Mouse (Mus musculus) hindbrain, postnatal 0 days (tissue): ENCODE measurements around the gene Gpr132. TPM values are rescaled to one million over a fixed set of nuclear protein-coding genes. Genes with fewer than 3 reads are reported as not detected.

ENCODE experiments used
- ATAC-seq: fragments of 200-750 bp; cut with Nextera tagmentation; 2 replicates; pipeline ENCODE4 v1.8.0; 2017; ENCODE audit warnings: mild to moderate bottlenecking, moderate TSS enrichment, moderate library complexity
- DNase-seq: peaks from one replicate; pipeline ENCODE4 v3.0.0-alpha.2; 2015; ENCODE audit warnings: low spot score
- H3K27ac ChIP-seq: fragments of 300-500 bp; sonication (generic); 2 replicates; pipeline ENCODE4 v1.5.1; 2014; ENCODE audit warnings: mild to moderate bottlenecking
- H3K27me3 ChIP-seq: fragments of 300-500 bp; sonication (generic); 2 replicates; pipeline ENCODE4 v1.6.1; 2014; ENCODE audit warnings: low read length, mixed read lengths; ENCODE audit not compliant: insufficient read depth
- H3K36me3 ChIP-seq: fragments of 300-500 bp; sonication (generic); 2 replicates; pipeline ENCODE4 v1.6.1; 2014; ENCODE audit warnings: low read length, mixed read lengths; ENCODE audit not compliant: insufficient read depth
- H3K4me1 ChIP-seq: fragments of 300-500 bp; sonication (generic); 2 replicates; pipeline ENCODE4 v1.6.1; 2014; ENCODE audit warnings: antibody characterized with exemption, low read length, mixed read lengths; ENCODE audit not compliant: insufficient read depth
- H3K4me2 ChIP-seq: fragments of 300-500 bp; sonication (generic); 2 replicates; pipeline ENCODE4 v1.6.1; 2014; ENCODE audit warnings: low read depth, mild to moderate bottlenecking, low read length, moderate library complexity, mixed read lengths
- H3K4me3 ChIP-seq: fragments of 300-500 bp; sonication (generic); 2 replicates; pipeline ENCODE4 v1.5.1; 2014; ENCODE audit warnings: low read length
- H3K9ac ChIP-seq: fragments of 300-500 bp; sonication (generic); replicated peaks from 2 replicates; pipeline ENCODE4 v1.6.1; 2014; ENCODE audit warnings: mild to moderate bottlenecking, low read length, moderate library complexity, mixed read lengths
- H3K9me3 ChIP-seq: fragments of 300-500 bp; sonication (generic); 2 replicates; pipeline ENCODE4 v1.6.1; 2016; ENCODE audit warnings: low read length, mixed read lengths
- CTCF ChIP-seq: IDR thresholded peaks from 2 replicates; pipeline ENCODE4 v1.5.1; 2016; ENCODE audit warnings: antibody characterized with exemption, control low read depth, low read depth
- WGBS: fragments of 180-500 bp; shearing (Covaris S2); extraction: QIAGEN DNeasy Blood & Tissue Kit; methylation state at CpG from one replicate; pipeline ENCODE4 v1.1.7; 2014; 5-methylcytosine and 5-hydroxymethylcytosine counted together
- polyA plus RNA-seq: library from polyadenylated mRNA; unstranded; fragments of >200 nt; fragmentation: Nextera tagmentation; extraction: Ambion mirVana; gene quantifications from 2 replicates; pipeline ENCODE4 v1.2.1, GENCODE M21; 2015
- total RNA-seq: library from RNA; depleted of rRNA; stranded (reverse); fragments of >200 nt; gene quantifications from 2 replicates; pipeline ENCODE4 v1.2.3, GENCODE M21; 2014

Gene Gpr132
- total and polyA plus RNA-seq, 2 experiments from 2014 or later = 0.05 to 0.10 TPM

DNA sequence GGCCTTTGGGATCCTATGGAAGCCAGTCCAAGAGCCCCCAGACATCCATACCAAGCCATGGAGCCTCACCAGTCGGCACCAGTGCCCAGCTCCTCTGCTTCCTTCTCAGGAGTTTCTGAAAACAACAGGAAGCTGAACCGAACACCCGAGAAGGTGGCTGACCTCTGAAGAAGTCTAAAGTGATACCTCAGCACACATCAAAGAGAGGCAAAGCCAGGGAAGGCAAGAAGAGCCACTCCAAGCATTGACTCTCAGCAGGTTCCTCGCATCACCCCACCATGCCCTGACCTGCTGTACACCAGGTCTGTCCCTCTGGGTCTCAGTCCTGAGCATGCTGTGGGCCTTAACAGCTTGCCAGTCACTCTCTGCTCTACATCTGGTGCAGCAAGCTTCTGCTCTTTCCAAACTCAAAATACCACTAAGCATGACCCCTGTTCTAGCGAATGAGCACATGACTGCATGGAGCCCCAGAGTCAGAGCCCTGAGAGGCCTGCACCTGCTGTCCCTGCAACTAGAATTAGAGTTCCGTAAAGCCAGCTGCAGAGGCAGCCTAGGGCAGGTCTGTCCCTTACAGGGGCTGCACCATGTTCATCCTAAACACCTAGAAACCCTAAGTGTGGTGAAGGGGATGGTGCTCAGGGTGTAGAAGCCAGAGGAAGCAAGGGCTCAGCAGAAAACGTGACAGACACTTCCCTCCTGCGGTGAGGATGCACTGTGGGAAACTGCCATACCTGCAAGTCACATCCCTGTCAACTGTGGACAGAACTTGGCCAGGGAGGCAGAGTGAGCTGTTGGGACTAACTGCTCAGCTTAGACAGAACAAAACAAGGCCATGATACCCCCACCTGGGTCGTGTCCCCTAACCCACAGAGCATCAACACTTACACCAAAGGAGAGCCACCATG lies 10.8 kb downstream of the Gpr132 start:
- H3K4me2 ChIP-seq = no peak overlapping the region
- H3K27ac ChIP-seq = no peak overlapping the region
- no peaks in the 10 kb centered on the region for H3K9me3 ChIP-seq
- no peaks in the 10 kb centered on the region for H3K36me3 ChIP-seq
- no peaks in the 10 kb centered on the region for H3K4me1 ChIP-seq
- ATAC-seq (no peak), DNase-seq (no peak)
- 69% methylated on average over 9 of the region's 9 CpGs for WGBS
- H3K4me3 ChIP-seq = no peak overlapping the region
- H3K27me3 ChIP-seq = no peaks in the 10 kb centered on the region
- no peak for TF ChIP-seq CTCF
- H3K9ac ChIP-seq = no peak overlapping the region

DNA sequence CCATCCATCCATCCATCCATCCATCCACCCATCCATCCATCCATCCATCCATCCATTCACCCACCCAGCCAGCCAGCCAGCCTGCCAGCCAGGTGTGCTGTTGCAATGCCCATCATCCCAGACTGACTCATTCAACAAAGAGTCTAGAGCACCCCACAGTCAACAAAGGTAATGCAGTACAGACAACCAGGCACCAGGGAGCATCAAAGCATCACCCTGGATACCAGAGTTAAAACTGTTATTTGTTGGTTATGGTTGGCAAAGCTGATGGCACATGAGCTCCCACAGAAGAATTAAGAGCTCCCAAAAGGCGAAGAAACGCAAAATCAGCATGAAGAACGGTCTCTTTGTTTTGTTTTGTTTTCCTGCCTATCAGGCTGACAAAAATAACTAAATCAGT lies 11.7 kb downstream of the Gpr132 start:
- H3K27me3 ChIP-seq = no peaks in the 10 kb centered on the region
- no peaks in the 10 kb centered on the region for H3K4me1 ChIP-seq
- H3K4me3 ChIP-seq = no peak overlapping the region
- no peaks in the 10 kb centered on the region for H3K9me3 ChIP-seq
- H3K9ac ChIP-seq = no peak overlapping the region
- TF ChIP-seq CTCF = peak; percentile 18; the same call in 1 of the 2 replicates
- DNase-seq (no peak), ATAC-seq (no peak)
- 61% methylated on average over 3 of the region's 3 CpGs for WGBS
- H3K4me2 ChIP-seq = no peak overlapping the region
- H3K27ac ChIP-seq = no peak overlapping the region
- H3K36me3 ChIP-seq = no peaks in the 10 kb centered on the region

DNA sequence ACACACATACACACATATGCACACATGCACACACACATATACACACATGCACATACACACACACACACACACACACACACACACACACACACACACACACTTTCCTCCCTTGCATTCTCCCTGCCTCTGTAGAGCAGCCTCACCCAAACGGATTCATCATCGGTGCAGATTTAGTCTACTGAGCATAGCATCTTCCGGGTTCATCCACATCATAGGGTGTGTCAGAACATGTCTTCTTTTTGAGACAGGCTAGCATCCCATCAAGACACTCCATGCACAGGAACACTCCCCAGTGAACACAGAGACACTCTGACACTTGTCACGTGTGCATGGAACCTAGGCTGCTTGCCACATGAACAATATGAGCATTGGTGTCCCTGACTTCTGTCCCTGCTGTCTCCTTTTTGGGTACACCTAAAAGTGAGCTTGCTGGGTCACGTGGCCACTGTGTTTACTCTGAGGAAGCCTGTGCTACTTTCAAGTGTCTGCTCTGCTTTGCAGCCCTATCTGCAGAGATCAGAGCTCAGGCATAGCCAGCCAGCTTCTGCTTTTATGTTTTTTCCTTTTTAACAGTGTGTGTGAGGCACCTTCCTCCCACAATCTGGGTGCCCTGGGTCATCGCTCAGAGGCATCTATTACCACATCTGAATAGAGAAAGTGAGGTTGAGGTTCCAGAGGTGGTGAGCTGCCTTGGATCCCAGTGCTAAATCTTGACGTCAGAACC lies 13.3 kb downstream of the Gpr132 start:
- 78% methylated on average over 7 of the region's 7 CpGs for WGBS

DNA sequence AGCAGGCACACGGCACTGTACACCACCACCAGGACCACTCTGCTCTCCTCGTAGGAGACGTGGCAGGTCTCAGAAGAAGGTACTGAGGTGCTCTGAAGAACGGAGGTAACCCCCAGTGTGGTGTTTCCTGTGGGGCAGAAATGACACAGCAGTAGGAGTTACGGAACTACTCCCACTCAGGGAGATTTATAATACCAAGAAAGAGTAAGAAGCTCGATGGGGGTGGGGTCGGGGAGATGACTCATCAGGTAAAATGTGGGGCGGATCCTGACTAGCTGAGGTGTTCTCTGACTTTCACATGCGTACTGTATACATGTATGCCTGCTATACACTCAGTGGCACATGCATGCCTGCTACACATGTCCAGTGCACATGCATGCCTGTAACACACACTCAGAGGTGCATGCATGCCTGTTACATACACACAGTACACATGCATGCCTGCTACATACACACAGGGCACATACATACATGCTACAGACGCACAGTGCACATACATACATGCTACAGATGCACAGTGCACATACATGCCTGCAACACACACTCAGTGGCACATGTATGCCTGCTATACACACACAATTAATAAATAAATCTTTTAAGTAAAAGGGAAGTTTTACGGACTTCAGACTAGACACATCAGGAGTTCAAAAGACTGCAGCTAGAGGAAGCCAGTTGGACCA lies 14.8 kb downstream of the Gpr132 start:
- Histone ChIP-seq H3K9me3 (no peaks in the 10 kb centered on the region), H3K36me3 (no peaks in the 10 kb centered on the region), H3K27ac (no peak overlapping the region), H3K9ac (no peak overlapping the region), H3K27me3 (no peaks in the 10 kb centered on the region), H3K4me3 (no peak overlapping the region), H3K4me1 (no peaks in the 10 kb centered on the region), H3K4me2 (no peak overlapping the region)
- DNase-seq (no peak), ATAC-seq (no peak)
- no peak for TF ChIP-seq CTCF
- 90% methylated on average over 11 of the region's 11 CpGs for WGBS

More for the DNA sequence above, 13.3 kb downstream of the Gpr132 start:
- Histone ChIP-seq H3K9me3 (no peaks in the 10 kb centered on the region), H3K36me3 (no peaks in the 10 kb centered on the region), H3K4me3 (no peak overlapping the region), H3K27ac (no peak overlapping the region), H3K4me2 (no peak overlapping the region), H3K27me3 (no peaks in the 10 kb centered on the region), H3K9ac (no peak overlapping the region), H3K4me1 (no peaks in the 10 kb centered on the region)
- no peak for ATAC-seq
- no peak for DNase-seq
- TF ChIP-seq CTCF = no peak

DNA sequence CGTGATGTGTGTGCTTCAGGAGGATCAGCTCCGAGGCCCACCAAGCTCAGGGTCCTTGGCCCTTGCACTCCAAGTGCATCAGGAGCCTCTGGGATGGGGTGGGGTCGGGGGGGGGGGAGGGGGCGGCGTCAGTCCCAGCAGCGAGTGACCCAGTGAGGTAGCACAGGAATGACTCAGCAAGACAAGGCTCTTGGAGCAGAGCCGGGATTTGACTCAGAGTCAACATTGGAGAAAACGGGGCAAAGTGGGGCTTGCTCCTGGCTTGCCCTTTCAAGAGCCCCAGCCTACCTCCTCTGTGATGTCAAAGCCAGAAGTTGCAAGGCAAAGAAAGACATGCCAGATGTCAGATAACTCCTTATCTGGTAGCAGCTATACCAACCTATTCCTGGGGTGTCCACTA lies 16.9 kb downstream of the Gpr132 start:
- no peak overlapping the region for H3K27ac ChIP-seq
- WGBS = 44% methylated on average over 8 of the region's 8 CpGs
- DNase-seq (no peak), ATAC-seq (no peak)
- H3K9me3 ChIP-seq = no peaks in the 10 kb centered on the region
- no peak overlapping the region for H3K4me3 ChIP-seq
- H3K36me3 ChIP-seq = no peaks in the 10 kb centered on the region
- no peak overlapping the region for H3K4me2 ChIP-seq
- H3K9ac ChIP-seq = no peak overlapping the region
- H3K27me3 ChIP-seq = no peaks in the 10 kb centered on the region
- no peaks in the 10 kb centered on the region for H3K4me1 ChIP-seq
- TF ChIP-seq CTCF = no peak

DNA sequence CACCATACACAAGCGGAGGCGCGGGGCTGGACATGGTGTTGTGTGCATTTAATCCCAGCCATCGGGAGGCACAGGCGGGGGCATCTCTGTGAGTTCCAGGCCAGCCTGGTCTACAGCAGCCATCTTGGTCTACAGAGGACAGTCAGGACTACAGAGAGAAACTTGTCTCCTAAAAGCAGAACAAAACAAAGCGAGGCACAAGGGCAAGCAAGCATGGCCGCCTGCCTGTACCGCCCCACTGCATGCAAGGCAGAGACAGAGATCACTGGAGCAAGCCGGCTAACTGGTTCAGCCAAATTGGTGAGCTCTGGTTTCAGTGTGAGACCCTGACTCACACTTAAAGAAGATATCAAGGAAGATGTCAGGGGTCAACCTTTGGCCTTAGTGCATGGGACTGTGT lies 17.7 kb downstream of the Gpr132 start:
- DNase-seq (no peak), ATAC-seq (no peak)
- H3K27ac ChIP-seq = no peak overlapping the region
- no peak overlapping the region for H3K4me2 ChIP-seq
- no peaks in the 10 kb centered on the region for H3K4me1 ChIP-seq
- H3K4me3 ChIP-seq = no peak overlapping the region
- TF ChIP-seq CTCF = no peak
- no peaks in the 10 kb centered on the region for H3K9me3 ChIP-seq
- no peaks in the 10 kb centered on the region for H3K27me3 ChIP-seq
- no peaks in the 10 kb centered on the region for H3K36me3 ChIP-seq
- H3K9ac ChIP-seq = no peak overlapping the region
- 85% methylated on average over 9 of the region's 9 CpGs for WGBS
